Mouse (Mus musculus): Measurements from ENCODE around the gene Slc26a1.

Gene Slc26a1

DNA sequence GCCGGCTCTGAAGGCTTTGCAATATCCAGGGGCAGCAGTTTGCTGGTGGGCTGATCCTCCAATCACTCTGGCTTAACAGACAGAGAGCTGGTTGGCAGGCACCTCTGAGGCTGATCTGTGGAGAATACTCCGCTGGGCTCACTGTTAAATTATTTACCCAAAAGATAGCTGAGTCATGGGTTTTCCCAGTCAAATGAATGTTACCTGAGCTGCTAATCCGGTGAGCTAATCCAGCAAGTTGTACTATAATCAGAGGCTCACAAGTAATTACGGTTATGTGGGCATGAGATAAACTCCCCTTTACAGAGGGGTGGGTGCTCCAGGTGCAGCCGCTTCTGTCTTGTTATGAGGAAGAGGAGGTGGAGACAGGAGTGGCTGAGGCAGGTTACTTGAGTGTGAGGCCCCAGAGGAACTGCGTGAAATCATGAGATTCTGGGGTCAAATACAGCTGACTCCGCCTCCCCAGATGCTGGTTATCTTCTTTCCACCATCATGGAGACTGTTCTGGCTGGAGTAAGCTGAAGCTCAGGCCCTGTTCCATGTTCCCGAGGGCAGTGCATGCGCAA, at the start of gene Slc26a1:
TSS of gene Slc26a1 (minus strand) at position 319 of the 566 bp plus-strand sequence.
- no peak for DNase-seq (ENCODE audit: low read depth, low spot score)

GRCm38 (mm10) chr5:108724006-108724405, 48.6 kb upstream of the Slc26a1 start:
- DNase-seq (ENCODE audit: low read depth, low spot score) = no peak

- DNase-seq (ENCODE audit: low read depth, low spot score) = no peak
These were observed 44.4 kb upstream of the Slc26a1 start for GRCm38 (mm10) chr5:108719761-108720160.

DNA sequence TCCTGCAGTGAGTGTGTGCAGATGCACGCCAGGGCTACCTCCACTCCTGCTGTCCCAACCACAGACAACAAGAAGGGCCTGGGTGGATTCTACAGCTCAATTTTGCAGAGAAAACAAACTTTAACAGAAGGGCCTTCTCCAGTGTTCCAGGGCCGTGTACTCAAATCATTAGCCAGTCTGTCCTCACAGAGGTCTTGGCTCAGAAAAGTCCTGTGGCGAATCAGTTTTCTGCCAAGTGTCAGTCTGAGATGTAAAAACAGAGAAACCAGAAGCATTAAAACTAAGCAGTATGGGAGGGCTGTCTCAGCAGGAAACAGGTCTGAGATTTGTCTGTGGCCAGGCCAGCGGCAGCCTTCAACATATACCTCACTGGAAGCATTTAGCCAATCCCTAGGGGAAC, 42.7 kb upstream of the Slc26a1 start:
- no peak for DNase-seq (ENCODE audit: low read depth, low spot score)

DNA sequence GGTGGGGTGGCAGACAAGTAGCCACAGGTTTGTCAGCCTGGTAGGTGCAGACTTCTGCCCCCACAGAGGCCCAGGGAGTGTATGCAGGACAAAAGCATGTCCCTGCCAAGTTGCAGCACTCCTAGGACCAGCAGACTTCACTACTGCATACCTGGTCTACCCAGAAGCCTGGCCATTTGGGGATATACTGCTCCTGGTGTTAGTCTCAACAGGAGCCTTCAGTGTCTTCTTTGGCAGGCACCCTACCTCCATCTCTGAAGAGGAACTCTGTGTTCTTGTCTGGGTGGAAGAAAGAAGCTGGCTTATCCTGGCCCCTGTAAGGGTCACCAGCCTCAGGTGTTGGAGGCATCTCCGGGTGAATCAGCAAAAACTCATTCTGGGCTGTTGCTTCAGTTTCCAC, 40.6 kb upstream of the Slc26a1 start:
- DNase-seq (ENCODE audit: low read depth, low spot score) = no peak

DNA sequence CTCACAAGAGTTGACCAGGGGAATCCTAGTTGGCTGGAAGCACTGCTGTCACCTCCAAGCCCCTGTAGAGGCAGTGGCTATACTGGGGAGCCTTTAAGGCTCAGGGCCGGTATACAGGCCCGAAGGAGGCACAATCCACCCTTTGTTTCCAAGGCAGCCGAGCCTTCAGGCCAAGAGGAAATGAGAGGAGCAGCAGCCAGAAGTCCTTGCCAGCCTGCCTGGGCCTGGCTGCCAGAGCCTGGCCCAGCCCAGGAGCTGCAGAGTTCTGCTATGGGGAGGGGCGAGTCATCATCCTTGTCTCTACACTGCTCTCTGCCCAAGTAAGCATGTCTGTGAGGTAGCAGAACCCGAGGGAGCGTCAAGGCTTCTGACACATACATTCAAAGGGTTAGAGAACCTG, 38.8 kb upstream of the Slc26a1 start:
- DNase-seq (ENCODE audit: low read depth, low spot score) = no peak

DNA sequence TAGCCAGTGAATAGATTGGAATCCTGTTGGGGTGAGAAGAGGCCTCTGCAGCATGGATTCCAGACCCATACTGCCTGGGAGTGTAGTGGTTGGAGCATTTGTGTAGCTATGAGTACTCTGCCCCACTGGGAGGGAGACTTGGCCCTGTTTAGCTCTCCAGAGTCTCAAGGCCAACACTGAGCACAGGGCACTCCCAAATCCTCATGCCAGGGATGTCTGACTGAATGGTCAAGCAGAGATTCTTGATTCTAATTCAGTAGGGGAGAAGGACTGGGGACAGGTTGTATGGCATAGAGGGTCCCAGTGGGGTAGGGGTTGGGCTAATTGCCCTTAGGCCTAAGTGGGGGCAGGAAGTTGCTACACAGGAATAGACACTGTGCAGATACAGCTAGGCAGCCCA, 38.3 kb upstream of the Slc26a1 start:
- no peak for DNase-seq (ENCODE audit: low read depth, low spot score)

DNA sequence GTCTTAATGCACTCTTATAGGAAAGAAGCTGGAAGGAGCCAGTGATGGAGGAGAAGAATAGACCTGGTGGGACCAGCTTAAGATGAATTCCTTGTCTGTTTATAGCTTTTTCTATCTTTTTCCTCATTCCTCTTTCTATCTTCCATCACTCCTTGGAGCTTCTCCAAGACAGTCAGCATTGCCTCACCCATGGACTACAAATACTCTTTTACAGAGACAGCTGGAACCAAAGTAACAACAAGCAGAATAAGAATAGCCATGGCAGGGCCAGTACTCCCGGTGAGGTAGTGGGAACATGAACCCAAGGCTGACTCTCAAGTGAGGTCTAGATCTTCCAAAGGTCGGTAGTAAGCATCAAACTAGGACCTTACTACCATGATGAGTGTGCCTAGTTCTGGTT, 37.7 kb upstream of the Slc26a1 start:
- DNase-seq (ENCODE audit: low read depth, low spot score) = no peak

- DNase-seq (ENCODE audit: low read depth, low spot score) = no peak
These were observed 36.6 kb upstream of the Slc26a1 start for GRCm38 (mm10) chr5:108711968-108712367.

GRCm38 (mm10) chr5:108708981-108709731, 33.8 kb upstream of the Slc26a1 start:
- no peak for DNase-seq (ENCODE audit: low read depth, low spot score)

DNA sequence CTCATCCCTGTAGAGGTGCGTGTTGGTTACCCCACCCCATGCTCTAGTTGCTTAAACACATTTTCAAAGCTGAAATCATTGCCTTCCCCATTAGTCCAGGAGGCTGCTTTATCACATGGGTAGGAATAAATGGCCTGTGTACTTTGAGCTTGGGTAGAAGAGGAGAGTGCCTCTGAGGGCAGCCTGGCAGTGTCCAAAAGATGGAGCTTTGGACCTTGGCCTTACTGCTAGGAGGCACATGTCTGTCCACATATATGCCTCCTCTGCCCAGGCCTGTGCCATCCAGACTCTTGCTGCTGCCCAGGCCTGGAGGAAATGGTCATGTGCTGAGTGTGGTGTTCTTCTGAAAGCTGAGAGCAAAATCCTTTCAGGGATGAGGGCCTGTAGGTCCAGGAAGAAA, 33.0 kb upstream of the Slc26a1 start:
- DNase-seq (ENCODE audit: low read depth, low spot score) = no peak

- no peak for DNase-seq (ENCODE audit: low read depth, low spot score)
These were observed 32.4 kb upstream of the Slc26a1 start for GRCm38 (mm10) chr5:108707758-108708157.

GRCm38 (mm10) chr5:108703754-108704626, 28.6 kb upstream of the Slc26a1 start:
- DNase-seq (ENCODE audit: low read depth, low spot score) = no peak

GRCm38 (mm10) chr5:108701341-108702021, 26.1 kb upstream of the Slc26a1 start:
- DNase-seq (ENCODE audit: low read depth, low spot score) = no peak

GRCm38 (mm10) chr5:108700346-108700745, 25.0 kb upstream of the Slc26a1 start:
- DNase-seq (ENCODE audit: low read depth, low spot score) = no peak

DNA sequence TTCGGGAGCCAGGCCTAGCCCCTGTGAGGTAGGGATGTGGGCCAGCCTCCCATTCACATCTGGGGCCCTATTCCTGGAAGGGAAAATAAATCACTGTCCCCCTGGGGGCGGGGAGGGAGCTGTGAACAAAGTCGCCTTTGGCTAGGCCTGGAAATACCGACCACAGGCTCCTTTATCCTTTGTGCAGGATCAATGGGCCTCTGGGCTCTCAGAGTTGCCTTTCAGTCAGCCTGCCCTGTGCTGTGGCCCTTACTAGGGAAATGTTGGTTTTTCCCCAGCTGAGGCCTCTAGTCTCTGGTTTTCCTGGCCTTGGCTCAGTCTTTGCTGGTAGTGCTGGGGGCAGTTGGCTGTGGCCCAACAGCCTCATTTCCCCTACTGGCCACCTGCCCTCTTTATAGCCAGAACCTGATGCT, 22.0 kb upstream of the Slc26a1 start:
- no peak for DNase-seq (ENCODE audit: low read depth, low spot score)

DNA sequence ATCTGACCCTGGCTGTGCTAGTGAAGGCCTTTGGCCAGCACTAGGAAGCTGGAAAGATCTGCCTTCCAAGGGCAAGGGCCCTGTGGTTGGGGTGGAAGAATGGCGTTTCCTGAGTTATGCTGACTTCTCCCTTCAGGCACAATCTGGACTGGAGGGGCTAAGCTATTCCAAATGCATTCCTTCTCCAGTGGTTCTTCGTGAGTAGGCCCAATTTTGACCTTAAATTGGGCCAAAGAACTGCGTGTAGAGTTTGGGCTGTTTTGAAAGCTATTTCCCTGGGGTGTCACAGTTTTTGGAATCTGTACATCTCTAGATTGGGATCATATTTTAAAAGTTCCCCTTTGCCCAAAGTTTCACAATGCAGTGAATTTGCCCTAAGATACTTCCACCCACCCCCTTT, 21.2 kb upstream of the Slc26a1 start:
- DNase-seq (ENCODE audit: low read depth, low spot score) = peak; percentile 22

- peak; percentile 54 for DNase-seq (ENCODE audit: low read depth, low spot score)
These were observed 20.5 kb upstream of the Slc26a1 start for GRCm38 (mm10) chr5:108695861-108696260.

GRCm38 (mm10) chr5:108694352-108695261, 19.2 kb upstream of the Slc26a1 start:
- no peak for DNase-seq (ENCODE audit: low read depth, low spot score)

GRCm38 (mm10) chr5:108693872-108694288, 18.5 kb upstream of the Slc26a1 start:
- peak; percentile 77 for DNase-seq (ENCODE audit: low read depth, low spot score)

DNA sequence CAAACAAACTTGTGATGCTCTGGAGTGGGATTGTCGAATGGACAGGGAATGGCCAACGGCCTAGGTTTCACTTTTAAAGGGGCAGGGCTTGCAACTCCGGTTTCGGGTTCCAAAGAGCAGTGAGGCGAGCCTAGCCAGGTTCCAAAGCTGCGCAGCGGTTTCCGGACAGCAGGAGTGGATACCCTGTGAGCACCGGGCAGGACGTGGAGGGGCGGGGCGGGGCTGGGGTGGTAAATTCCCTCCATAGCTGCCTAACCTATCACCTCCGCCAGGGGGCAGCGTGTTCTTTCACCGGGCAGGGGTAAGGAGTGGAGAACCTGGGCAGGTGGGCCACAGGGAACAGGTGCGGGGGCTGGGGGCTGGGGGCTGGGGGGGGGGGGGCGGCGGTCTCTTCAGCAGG, 16.9 kb upstream of the Slc26a1 start, which contains the start of gene Fgfrl1:
TSS of gene Fgfrl1 (plus strand) at position 112 of the 400 bp plus-strand sequence.
- DNase-seq (ENCODE audit: low read depth, low spot score) = no peak
